Mouse (Mus musculus) MEL (cell line): ENCODE results near the gene Atp8a2. TPM values are rescaled to one million over a fixed set of nuclear protein-coding genes. Genes with fewer than 3 reads are reported as not detected.

Source experiments
- DNase-seq: peaks from one replicate; pipeline ENCODE4 v3.0.0; 2011; ENCODE audit warnings: low read depth, low spot score
- H3K27ac ChIP-seq: 2 replicates; pipeline ENCODE4 v1.5.1; 2012; ENCODE audit warnings: low read depth, mild to moderate bottlenecking, control low read depth, low read length, moderate library complexity; ENCODE audit not compliant: control insufficient read depth
- H3K27me3 ChIP-seq, 2 experiments: fragments of 150-350 bp in 1 of 2; sonication (generic) in 1 of 2; 2 replicates each; pipeline ENCODE4 v1.6.1; 2012; ENCODE audit warnings: low read length in 2 of 2, mild to moderate bottlenecking in 2 of 2, improper control_type of control experiment in 1 of 2, moderate library complexity in 1 of 2; ENCODE audit not compliant: insufficient read depth in 2 of 2, control insufficient read depth in 1 of 2
- H3K36me3 ChIP-seq, 2 experiments: 2 replicates each; pipeline ENCODE4 v1.6.1; 2012 to 2014; ENCODE audit warnings: low read length in 2 of 2, improper control_type of control experiment in 1 of 2, inconsistent platforms in 1 of 2, mild to moderate bottlenecking in 1 of 2; ENCODE audit not compliant: insufficient read depth in 2 of 2, control insufficient read depth in 1 of 2
- H3K4me1 ChIP-seq, 2 experiments: fragments of 150-350 bp in 1 of 2; sonication (generic) in 1 of 2; 2 replicates each; pipeline ENCODE4 v1.6.1; 2012; ENCODE audit warnings: low read length in 2 of 2, improper control_type of control experiment in 1 of 2, mild to moderate bottlenecking in 1 of 2; ENCODE audit not compliant: insufficient read depth in 2 of 2, control insufficient read depth in 1 of 2
- H3K4me3 ChIP-seq, 2 experiments: fragments of 150-350 bp in 1 of 2; sonication (generic) in 1 of 2; 2 replicates each; pipeline ENCODE4 v1.5.1; 2012; ENCODE audit warnings: low read depth in 2 of 2, low read length in 2 of 2, mild to moderate bottlenecking in 2 of 2, moderate library complexity in 2 of 2, control low read depth in 1 of 2, improper control_type of control experiment in 1 of 2; ENCODE audit not compliant: control insufficient read depth in 1 of 2, insufficient read depth in 1 of 2
- H3K79me2 ChIP-seq: 2 replicates; pipeline ENCODE4 v1.6.1; 2012; ENCODE audit warnings: mild to moderate bottlenecking, low read length, moderate library complexity; ENCODE audit not compliant: control insufficient read depth, poor library complexity, insufficient read depth
- H3K9ac ChIP-seq: 2 replicates; pipeline ENCODE4 v1.6.1; 2012; ENCODE audit warnings: low read depth, mild to moderate bottlenecking, control low read depth, low read length, moderate library complexity; ENCODE audit not compliant: control insufficient read depth, poor library complexity, severe bottlenecking
- H3K9me3 ChIP-seq: fragments of 150-350 bp; sonication (generic); replicated peaks from 2 replicates; pipeline ENCODE4 v1.6.1; 2012; ENCODE audit warnings: mild to moderate bottlenecking, low read length, improper control_type of control experiment, moderate library complexity; ENCODE audit not compliant: insufficient read depth
- BHLHE40 ChIP-seq: IDR thresholded peaks from 2 replicates; pipeline ENCODE4 v1.6.1; 2012; ENCODE audit warnings: low read depth, mild to moderate bottlenecking, inconsistent platforms, low read length, improper control_type of control experiment, borderline replicate concordance
- CHD1 ChIP-seq: IDR thresholded peaks from 2 replicates; pipeline ENCODE4 v1.6.1; 2012; ENCODE audit warnings: low read depth, mild to moderate bottlenecking, inconsistent platforms, low read length, improper control_type of control experiment
- CHD2 ChIP-seq: IDR thresholded peaks from 2 replicates; pipeline ENCODE4 v1.6.1; 2011; ENCODE audit warnings: low read length, improper control_type of control experiment
- CTCF ChIP-seq, 3 experiments: IDR thresholded peaks in 2 of 3; conservative IDR thresholded peaks in 1 of 3; 2 replicates each; pipeline ENCODE4 v1.5.1; 2011 to 2012; ENCODE audit warnings: low read length in 3 of 3, low read depth in 2 of 3, mild to moderate bottlenecking in 2 of 3, improper control_type of control experiment in 1 of 3, inconsistent platforms in 1 of 3, mixed read lengths in 1 of 3, moderate library complexity in 1 of 3; ENCODE audit not compliant: control insufficient read depth in 1 of 3, insufficient read depth in 1 of 3, poor library complexity in 1 of 3, severe bottlenecking in 1 of 3
- KAT2A ChIP-seq: conservative IDR thresholded peaks from 2 replicates; pipeline ENCODE4 v1.6.1; 2012; ENCODE audit warnings: low read depth, low read length, improper control_type of control experiment, inconsistent platforms
- MAX ChIP-seq: IDR thresholded peaks from 2 replicates; pipeline ENCODE4 v1.6.1; 2011; ENCODE audit warnings: low read length, improper control_type of control experiment
- MAZ ChIP-seq: IDR thresholded peaks from 2 replicates; pipeline ENCODE4 v1.6.1; 2012; ENCODE audit warnings: low read depth, mild to moderate bottlenecking, inconsistent platforms, low read length, improper control_type of control experiment
- MEF2A ChIP-seq: IDR thresholded peaks from 2 replicates; pipeline ENCODE4 v1.6.1; 2014; ENCODE audit warnings: low read depth, mild to moderate bottlenecking, inconsistent platforms, low read length, improper control_type of control experiment; ENCODE audit not compliant: poor library complexity, insufficient replicate concordance, severe bottlenecking; ENCODE audit errors: extremely low read depth
- MYC ChIP-seq: IDR thresholded peaks from 2 replicates; pipeline ENCODE4 v1.6.1; 2011; ENCODE audit warnings: low read depth, mild to moderate bottlenecking, low read length, improper control_type of control experiment, moderate library complexity
- NRF1 ChIP-seq: IDR thresholded peaks from 2 replicates; pipeline ENCODE4 v1.6.1; 2014; ENCODE audit warnings: low read depth, mild to moderate bottlenecking, inconsistent platforms, low read length, improper control_type of control experiment, moderate library complexity; ENCODE audit not compliant: poor library complexity, insufficient read depth, severe bottlenecking
- POLR2AphosphoS5 ChIP-seq: IDR thresholded peaks from 2 replicates; pipeline ENCODE4 v1.6.1; 2012; ENCODE audit warnings: low read depth, borderline replicate concordance, mild to moderate bottlenecking, inconsistent platforms, low read length, moderate library complexity, mixed read lengths
- RAD21 ChIP-seq: IDR thresholded peaks from 2 replicates; pipeline ENCODE4 v1.6.1; 2011; ENCODE audit warnings: mild to moderate bottlenecking, low read depth, low read length, improper control_type of control experiment
- RCOR1 ChIP-seq: IDR thresholded peaks from 2 replicates; pipeline ENCODE4 v1.6.1; 2012; ENCODE audit warnings: low read depth, mild to moderate bottlenecking, inconsistent platforms, low read length, improper control_type of control experiment
- SIN3A ChIP-seq: IDR thresholded peaks from 2 replicates; pipeline ENCODE4 v1.6.1; 2012; ENCODE audit warnings: low read length, improper control_type of control experiment, inconsistent platforms
- TAL1 ChIP-seq: IDR thresholded peaks from 2 replicates; pipeline ENCODE4 v1.6.1; 2012; ENCODE audit warnings: mild to moderate bottlenecking, inconsistent platforms, low read length, moderate library complexity, mixed read lengths
- TCF12 ChIP-seq: IDR thresholded peaks from 2 replicates; pipeline ENCODE4 v1.6.1; 2014; ENCODE audit warnings: low read depth, mild to moderate bottlenecking, inconsistent platforms, low read length, improper control_type of control experiment, moderate library complexity
- UBTF ChIP-seq: IDR thresholded peaks from 2 replicates; pipeline ENCODE4 v1.6.1; 2012; ENCODE audit warnings: low read depth, mild to moderate bottlenecking, inconsistent platforms, low read length, improper control_type of control experiment, moderate library complexity, borderline replicate concordance; ENCODE audit not compliant: insufficient read depth
- ZC3H11A ChIP-seq: IDR thresholded peaks from 2 replicates; pipeline ENCODE4 v1.6.1; 2012; ENCODE audit warnings: low read depth, mild to moderate bottlenecking, inconsistent platforms, low read length, improper control_type of control experiment
- ZKSCAN1 ChIP-seq: IDR thresholded peaks from 2 replicates; pipeline ENCODE4 v1.6.1; 2012; ENCODE audit warnings: low read depth, mild to moderate bottlenecking, inconsistent platforms, low read length, improper control_type of control experiment, moderate library complexity
- ZMIZ1 ChIP-seq: IDR thresholded peaks from 2 replicates; pipeline ENCODE4 v1.6.1; 2012; ENCODE audit warnings: low read depth, mild to moderate bottlenecking, inconsistent platforms, low read length, improper control_type of control experiment, moderate library complexity
- ZNF384 ChIP-seq: IDR thresholded peaks from 2 replicates; pipeline ENCODE4 v1.6.1; 2012; ENCODE audit warnings: low read depth, mild to moderate bottlenecking, inconsistent platforms, low read length, improper control_type of control experiment
- polyA plus RNA-seq, 2 experiments: library from polyadenylated mRNA; stranded (reverse) in 1 of 2; unstranded in 1 of 2; fragments of >175 nt in 1 of 2; fragments of >200 nt in 1 of 2; gene quantifications; 2 replicates each; pipeline versions ENCODE4 v1.2.1 to v1.2.4; 2012; ENCODE audit warnings: low replicate concordance in 2 of 2, low read depth in 1 of 2; ENCODE audit not compliant: insufficient read length in 2 of 2, insufficient read depth in 1 of 2, missing spikeins in 1 of 2
- total RNA-seq: library from RNA; depleted of rRNA; stranded (reverse); fragments of 300-350 nt; gene quantifications from 2 replicates; pipeline ENCODE4 v1.2.3, GENCODE M21; 2012

Atp8a2 gene
- total and polyA plus RNA-seq, 3 experiments, result 0.29 to 0.39 TPM; not detected in 1

GRCm38 (mm10) chr14:60152373-60152772, 44.6 kb downstream of the Atp8a2 start:
- peak; percentile 55 for DNase-seq

GRCm38 (mm10) chr14:60148893-60149292, 48.1 kb downstream of the Atp8a2 start:
- Histone ChIP-seq H3K79me2 (no peaks in the 10 kb centered on the region), H3K4me3 (no peak overlapping the region), H3K9ac (no peak overlapping the region), H3K36me3 (no peaks in the 10 kb centered on the region), H3K9me3 (no peaks in the 10 kb centered on the region), H3K27me3 (no peaks in the 10 kb centered on the region), H3K27ac (no peak overlapping the region), H3K4me1 (0 out of 4 replicates have a peak, but pooled peaks cover 0 to 2% of the 10 kb centered on the region in 2 experiments)
- DNase-seq, result no peak
- TF ChIP-seq MAZ (no peak), TCF12 (no peak), UBTF (no peak), TAL1 (no peak)

More at GRCm38 (mm10) chr14:60152373-60152772, 44.6 kb downstream of the Atp8a2 start:
- Histone ChIP-seq H3K36me3 (no peaks in the 10 kb centered on the region), H3K4me1 (0 out of 4 replicates have a peak, but pooled peaks cover 0 to 2% of the 10 kb centered on the region in 2 experiments), H3K9me3 (no peaks in the 10 kb centered on the region), H3K79me2 (no peaks in the 10 kb centered on the region), H3K27me3 (no peaks in the 10 kb centered on the region), H3K4me3 (peak overlapping the region; percentile 48 to 72), H3K27ac (no peak overlapping the region), H3K9ac (peak overlapping the region; percentile 22; the same call in 1 of the 2 replicates)
- TF ChIP-seq BHLHE40, result no peak
- TF ChIP-seq CHD1, result no peak
- TF ChIP-seq TCF12, result no peak
- TF ChIP-seq MEF2A, result no peak
- TF ChIP-seq NRF1, result no peak
- TF ChIP-seq MAX, result no peak
- TF ChIP-seq MYC, result no peak
- TF ChIP-seq ZC3H11A, result no peak
- no peak for TF ChIP-seq POLR2AphosphoS5
- TF ChIP-seq RAD21, result no peak
- TF ChIP-seq SIN3A, result no peak
- no peak for TF ChIP-seq UBTF
- TF ChIP-seq ZKSCAN1, result no peak
- no peak for TF ChIP-seq RCOR1
- TF ChIP-seq KAT2A, result no peak
- TF ChIP-seq CHD2, result no peak
- TF ChIP-seq ZNF384, result no peak
- no peak for TF ChIP-seq ZMIZ1
- TF ChIP-seq CTCF (IDR thresholded peaks at IDR 0.05 in 2 of 3, conservative IDR thresholded peaks at IDR 0.05 in 1 of 3; ENCODE audit: control insufficient read depth in 1 of 3, insufficient read depth in 1 of 3, low read depth in 2 of 3, low read length in 3 of 3, poor library complexity in 1 of 3, severe bottlenecking in 1 of 3), result no peak
